Mouse (Mus musculus) ES-Bruce4 (cell line): ENCODE measurements at regions not wholly inside any gene's neighbourhood (a gene's known extent, or its start where the extent isn't known, plus 50 kb on each side); places are given as distances from the start of the nearest gene placed in this dataset.

ENCODE experiments used
- H3K27ac ChIP-seq: 2 replicates; pipeline ENCODE4 v1.5.1; 2012; ENCODE audit warnings: low read length, inconsistent platforms; ENCODE audit not compliant: insufficient read depth
- H3K27me3 ChIP-seq: 2 replicates; pipeline ENCODE4 v1.6.1; 2012; ENCODE audit warnings: mild to moderate bottlenecking, low read length, inconsistent platforms; ENCODE audit not compliant: control insufficient read depth, poor library complexity, insufficient read depth, severe bottlenecking
- H3K36me3 ChIP-seq: 2 replicates; pipeline ENCODE4 v1.6.1; 2012; ENCODE audit warnings: inconsistent platforms, mild to moderate bottlenecking, low read length, moderate library complexity; ENCODE audit not compliant: control insufficient read depth, poor library complexity, insufficient read depth, severe bottlenecking
- H3K4me1 ChIP-seq: one replicate; pipeline ENCODE4 v1.8.1; 2011; ENCODE audit warnings: low read length; ENCODE audit not compliant: control insufficient read depth, insufficient read depth
- H3K4me3 ChIP-seq: 2 replicates; pipeline ENCODE4 v1.5.1; 2011; ENCODE audit warnings: low read depth, mild to moderate bottlenecking, low read length
- H3K9ac ChIP-seq: 2 replicates; pipeline ENCODE4 v1.6.1; 2012; ENCODE audit warnings: low read depth, mild to moderate bottlenecking, inconsistent platforms; ENCODE audit not compliant: poor library complexity, severe bottlenecking
- H3K9me3 ChIP-seq: replicated peaks from 2 replicates; pipeline ENCODE4 v1.6.1; 2012; ENCODE audit warnings: mild to moderate bottlenecking, low read length, inconsistent platforms; ENCODE audit not compliant: control insufficient read depth, poor library complexity, insufficient read depth, severe bottlenecking
- CTCF ChIP-seq: IDR thresholded peaks from one replicate; pipeline ENCODE4 v1.8.1; 2011; ENCODE audit warnings: low read depth, low read length
- EP300 ChIP-seq: IDR thresholded peaks from 2 replicates; pipeline ENCODE4 v1.6.1; 2011; ENCODE audit warnings: low read depth, low read length; ENCODE audit not compliant: insufficient read depth
- POLR2A ChIP-seq: IDR thresholded peaks from one replicate; pipeline ENCODE4 v1.8.1; 2011; ENCODE audit warnings: low read length; ENCODE audit not compliant: insufficient read depth

DNA sequence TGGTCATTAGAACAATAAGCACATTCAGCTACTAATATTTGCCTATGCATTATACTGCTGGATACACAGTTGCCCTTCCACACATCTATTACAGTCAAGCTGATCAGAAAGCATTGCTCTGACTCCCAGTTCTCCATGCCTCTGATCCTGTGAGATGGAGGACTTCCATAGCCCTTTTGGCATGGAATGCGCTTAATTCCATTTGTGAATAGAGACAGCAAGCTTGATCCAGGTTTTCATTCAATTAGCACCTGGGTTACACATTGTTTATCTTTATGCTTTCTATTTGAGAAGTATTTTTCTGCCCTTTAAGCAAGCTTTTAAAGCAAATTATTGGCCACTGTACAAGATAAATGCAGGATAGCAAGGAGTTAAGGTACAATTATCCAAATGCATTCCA is 158.9 kb upstream of the Ap5m1 start:
- Histone ChIP-seq H3K9ac (no peak overlapping the region), H3K4me1 (no peaks in the 10 kb centered on the region), H3K4me3 (no peak overlapping the region)

GRCm38 (mm10) chr14:48904576-48904975 is 161.3 kb upstream of the Ap5m1 start:
- H3K4me3 ChIP-seq, result no peak overlapping the region
- H3K9ac ChIP-seq, result no peak overlapping the region
- no peaks in the 10 kb centered on the region for H3K27me3 ChIP-seq
- TF ChIP-seq CTCF (no peak), POLR2A (no peak), EP300 (no peak)
- H3K27ac ChIP-seq, result no peak overlapping the region
- no peaks in the 10 kb centered on the region for H3K4me1 ChIP-seq
- H3K9me3 ChIP-seq, result peaks cover 3% of the 10 kb centered on the region
- no peaks in the 10 kb centered on the region for H3K36me3 ChIP-seq

More for the DNA sequence above, 158.9 kb upstream of the Ap5m1 start:
- Histone ChIP-seq H3K27ac (no peak overlapping the region), H3K27me3 (no peaks in the 10 kb centered on the region), H3K36me3 (no peaks in the 10 kb centered on the region), H3K9me3 (peaks cover 3% of the 10 kb centered on the region)
- TF ChIP-seq CTCF (no peak), POLR2A (no peak), EP300 (no peak)

- Histone ChIP-seq H3K27me3 (no peaks in the 10 kb centered on the region), H3K36me3 (no peaks in the 10 kb centered on the region), H3K4me1 (no peaks in the 10 kb centered on the region), H3K9me3 (peaks cover 3% of the 10 kb centered on the region), H3K4me3 (no peak overlapping the region), H3K9ac (no peak overlapping the region), H3K27ac (no peak overlapping the region)
- no peak for TF ChIP-seq POLR2A
- 0 out of 2 replicates have a peak, but pooled peaks have one; percentile 24 for TF ChIP-seq EP300
Measured at GRCm38 (mm10) chr14:48903526-48903925, 162.4 kb upstream of the Ap5m1 start.

DNA sequence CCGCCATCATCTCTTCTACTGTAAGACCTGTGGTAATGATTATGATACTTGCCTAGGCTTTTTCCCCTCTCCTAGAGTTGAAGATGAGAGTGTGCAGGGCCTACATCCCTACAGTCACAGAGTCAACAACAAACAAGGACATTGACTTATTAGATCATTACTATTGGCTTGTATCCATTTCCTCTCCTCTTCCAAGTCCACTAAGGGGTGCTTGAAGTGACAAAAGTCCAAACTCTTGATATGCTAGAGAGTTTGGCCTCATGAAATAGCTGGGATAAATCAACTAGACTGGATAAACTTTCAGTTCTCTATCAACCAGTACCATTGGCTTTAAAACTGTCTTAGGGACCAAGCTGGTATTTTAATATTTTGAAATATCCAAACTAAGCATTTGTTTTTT is 165.7 kb upstream of the Ap5m1 start:
- no peaks in the 10 kb centered on the region for H3K27me3 ChIP-seq
- no peaks in the 10 kb centered on the region for H3K4me1 ChIP-seq
- TF ChIP-seq POLR2A (no peak), EP300 (no peak), CTCF (no peak)
- no peaks in the 10 kb centered on the region for H3K36me3 ChIP-seq
- no peak overlapping the region for H3K27ac ChIP-seq
- H3K9me3 ChIP-seq, result peaks cover 3% of the 10 kb centered on the region
- H3K9ac ChIP-seq, result no peak overlapping the region
- no peak overlapping the region for H3K4me3 ChIP-seq

DNA sequence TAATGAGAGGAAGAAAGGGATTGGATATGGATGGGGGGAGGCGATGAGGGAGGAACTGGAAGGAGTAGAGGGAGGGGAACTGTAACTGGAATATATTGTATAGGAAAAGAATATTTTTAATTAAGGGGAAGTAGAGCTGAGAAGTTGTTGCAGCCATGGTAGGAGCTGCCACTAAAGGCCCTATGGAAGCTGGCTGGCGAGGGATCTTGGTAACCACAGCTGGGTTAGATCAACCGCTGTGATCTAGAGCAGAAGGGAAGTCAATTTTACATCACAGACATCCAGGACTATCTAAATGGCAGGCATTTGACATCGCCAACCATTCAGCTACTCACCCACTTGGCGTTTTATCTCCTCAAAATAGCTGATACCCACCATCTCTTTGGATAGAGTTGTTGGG is 168.8 kb upstream of the Ap5m1 start:
- H3K27me3 ChIP-seq, result no peaks in the 10 kb centered on the region
- H3K36me3 ChIP-seq, result no peaks in the 10 kb centered on the region
- H3K4me1 ChIP-seq, result no peaks in the 10 kb centered on the region
- H3K4me3 ChIP-seq, result no peak overlapping the region
- TF ChIP-seq EP300 (no peak), POLR2A (no peak), CTCF (no peak)
- H3K27ac ChIP-seq, result no peak overlapping the region
- no peak overlapping the region for H3K9ac ChIP-seq
- H3K9me3 ChIP-seq, result no peaks in the 10 kb centered on the region; the same call in 1 of the 2 replicates

GRCm38 (mm10) chr14:48896235-48896634 is 169.7 kb upstream of the Ap5m1 start:
- no peak overlapping the region for H3K9ac ChIP-seq

More at GRCm38 (mm10) chr14:48896235-48896634, 169.7 kb upstream of the Ap5m1 start:
- H3K9me3 ChIP-seq, result no peaks in the 10 kb centered on the region; the same call in 1 of the 2 replicates
- no peaks in the 10 kb centered on the region for H3K4me1 ChIP-seq
- H3K27me3 ChIP-seq, result no peaks in the 10 kb centered on the region
- no peak for TF ChIP-seq EP300
- TF ChIP-seq CTCF, result no peak
- no peak for TF ChIP-seq POLR2A
- H3K4me3 ChIP-seq, result no peak overlapping the region
- no peaks in the 10 kb centered on the region for H3K36me3 ChIP-seq
- H3K27ac ChIP-seq, result no peak overlapping the region
